In genomic region chr4:106911246-106911801, GRCm38 (mm10) we compare ENCODE assay signal across 8 mouse cellular contexts. TPM values are rescaled to one million over a fixed set of nuclear protein-coding genes. Genes with fewer than 3 reads are reported as not detected.
A peak's percentile ranks its signal among the peaks of the same experiment; 100 is the strongest.
DNase-seq lines count a peak whose midpoint lies in the region; ATAC-seq and TF ChIP-seq lines count a peak whose summit lies in the region.

No protein-coding gene starts in this region.

- peak; percentile 85 for ATAC-seq in forebrain, embryonic 11.5 days (replicated peaks; ENCODE audit: low FRiP score)
- peak; percentile 80 for ATAC-seq in heart, embryonic 16.5 days (replicated peaks; ENCODE audit: extremely low read depth, insufficient read depth, low FRiP score)
- peak; percentile 85 for ATAC-seq in liver, embryonic 15.5 days (ENCODE audit: insufficient read depth)
- peak; percentile 81 for ATAC-seq in neural tube, embryonic 12.5 days (ENCODE audit: low FRiP score, low read depth)
- peak; percentile 89 for ATAC-seq in stomach, postnatal 0 days (ENCODE audit: low FRiP score, low TSS enrichment)

- TF ChIP-seq EP300 in stomach, postnatal 0 days (optimal IDR thresholded peaks at IDR 0.05): no peak

- H3K4me2 ChIP-seq in forebrain, embryonic 11.5 days (ENCODE audit: low read depth, low read length, severe bottlenecking): peak overlapping the region; percentile 99
- H3K4me2 ChIP-seq in heart, embryonic 16.5 days (ENCODE audit: low read depth, low read length): peak overlapping the region; percentile 95
- peak overlapping the region; percentile 94 for H3K4me2 ChIP-seq in liver, embryonic 15.5 days
- H3K4me2 ChIP-seq in neural tube, embryonic 12.5 days (replicated peaks): peak overlapping the region; percentile 97
- peak overlapping the region; percentile 96 for H3K4me2 ChIP-seq in stomach, postnatal 0 days (replicated peaks; ENCODE audit: low read depth)

- DNase-seq in CD4-positive, CD25-positive, alpha-beta regulatory T cell, adult 2 months (ENCODE audit: low read depth, low spot score): peak; percentile 93
- peak; percentile 85 for DNase-seq in c-Kit-negative CD71-positive TER-119-positive erythroid progenitor cells, embryonic 14.5 days (ENCODE audit: low read depth, low spot score)
- peak; percentile 95 for DNase-seq in forebrain, embryonic 11.5 days (ENCODE audit: low spot score)
- DNase-seq in kidney, postnatal 36 days: peak; percentile 95 to 96
- DNase-seq in stomach, postnatal 0 days (ENCODE audit: low spot score): peak; percentile 95

- H3K27ac ChIP-seq in forebrain, embryonic 11.5 days (ENCODE audit: low read depth, low read length): peak overlapping the region; percentile 99
- H3K27ac ChIP-seq in heart, embryonic 16.5 days (ENCODE audit: low read length): peak overlapping the region; percentile 99
- peak overlapping the region; percentile 97 for H3K27ac ChIP-seq in liver, embryonic 15.5 days (replicated peaks)
- peak overlapping the region; percentile 98 for H3K27ac ChIP-seq in neural tube, embryonic 12.5 days
- peak overlapping the region; percentile 97 for H3K27ac ChIP-seq in stomach, postnatal 0 days (replicated peaks)

- H3K9ac ChIP-seq in forebrain, embryonic 11.5 days (ENCODE audit: low read length): peak overlapping the region; percentile 95
- H3K9ac ChIP-seq in heart, embryonic 16.5 days (ENCODE audit: low read length): peak overlapping the region; percentile 99
- peak overlapping the region; percentile 99 for H3K9ac ChIP-seq in liver, embryonic 15.5 days
- peak overlapping the region; percentile 100 for H3K9ac ChIP-seq in neural tube, embryonic 12.5 days
- peak overlapping the region; percentile 88 for H3K9ac ChIP-seq in stomach, postnatal 0 days (ENCODE audit: low read length)

- H3K9me3 ChIP-seq in forebrain, embryonic 11.5 days (ENCODE audit: control insufficient read depth, low read length): no peaks in the 10 kb centered on the region
- H3K9me3 ChIP-seq in heart, embryonic 16.5 days (replicated peaks; ENCODE audit: control insufficient read depth, low read length): no peaks in the 10 kb centered on the region
- H3K9me3 ChIP-seq in liver, embryonic 15.5 days (replicated peaks): no peaks in the 10 kb centered on the region
- H3K9me3 ChIP-seq in neural tube, embryonic 12.5 days: no peaks in the 10 kb centered on the region
- H3K9me3 ChIP-seq in stomach, postnatal 0 days (ENCODE audit: control insufficient read depth, low read length): no peaks in the 10 kb centered on the region

- H3K4me1 ChIP-seq in forebrain, embryonic 11.5 days (replicated peaks; ENCODE audit: control insufficient read depth, insufficient read depth, low read length): peaks cover 44% of the 10 kb centered on the region
- H3K4me1 ChIP-seq in heart, embryonic 16.5 days (ENCODE audit: control insufficient read depth, insufficient read depth, low read length): peaks cover 52% of the 10 kb centered on the region
- peaks cover 73% of the 10 kb centered on the region for H3K4me1 ChIP-seq in liver, embryonic 15.5 days (replicated peaks)
- peaks cover 61% of the 10 kb centered on the region for H3K4me1 ChIP-seq in neural tube, embryonic 12.5 days
- peaks cover 14% of the 10 kb centered on the region for H3K4me1 ChIP-seq in stomach, postnatal 0 days (replicated peaks; ENCODE audit: control insufficient read depth, insufficient read depth)

- no peaks in the 10 kb centered on the region for H3K27me3 ChIP-seq in forebrain, embryonic 11.5 days (ENCODE audit: control insufficient read depth, insufficient read depth, low read length)
- H3K27me3 ChIP-seq in heart, embryonic 16.5 days (ENCODE audit: control insufficient read depth, insufficient read depth, low read length): no peaks in the 10 kb centered on the region
- no peaks in the 10 kb centered on the region for H3K27me3 ChIP-seq in liver, embryonic 15.5 days
- no peaks in the 10 kb centered on the region for H3K27me3 ChIP-seq in neural tube, embryonic 12.5 days (replicated peaks)
- no peaks in the 10 kb centered on the region for H3K27me3 ChIP-seq in stomach, postnatal 0 days (ENCODE audit: control insufficient read depth, insufficient read depth, low read length)

- H3K36me3 ChIP-seq in forebrain, embryonic 11.5 days (ENCODE audit: control insufficient read depth, insufficient read depth, low read length): peaks cover 10% of the 10 kb centered on the region
- peaks cover 10% of the 10 kb centered on the region for H3K36me3 ChIP-seq in heart, embryonic 16.5 days (ENCODE audit: control insufficient read depth, insufficient read depth)
- peaks cover 35% of the 10 kb centered on the region for H3K36me3 ChIP-seq in liver, embryonic 15.5 days (replicated peaks)
- peaks cover 32% of the 10 kb centered on the region for H3K36me3 ChIP-seq in neural tube, embryonic 12.5 days
- peaks cover 4% of the 10 kb centered on the region; the same call in 1 of the 2 replicates for H3K36me3 ChIP-seq in stomach, postnatal 0 days (ENCODE audit: control insufficient read depth, insufficient read depth, low read length)

- under 1% methylated on average over 77 of the region's 89 CpGs for WGBS in forebrain, embryonic 11.5 days
- WGBS in heart, embryonic 16.5 days: under 1% methylated on average over 66 of the region's 89 CpGs
- WGBS in liver, embryonic 15.5 days (ENCODE audit: insufficient replicate concordance): under 1% methylated on average over 76 of the region's 89 CpGs
- under 1% methylated on average over 89 of the region's 89 CpGs for WGBS in neural tube, embryonic 12.5 days
- WGBS in stomach, postnatal 0 days: under 1% methylated on average over 58 of the region's 89 CpGs

- H3K4me3 ChIP-seq in forebrain, embryonic 11.5 days (ENCODE audit: low read depth, low read length): peak overlapping the region; percentile 100
- H3K4me3 ChIP-seq in heart, embryonic 16.5 days (ENCODE audit: low read length): peak overlapping the region; percentile 95
- peak overlapping the region; percentile 97 for H3K4me3 ChIP-seq in liver, embryonic 15.5 days (replicated peaks)
- peak overlapping the region; percentile 100 for H3K4me3 ChIP-seq in neural tube, embryonic 12.5 days
- peak overlapping the region; percentile 95 for H3K4me3 ChIP-seq in stomach, postnatal 0 days (ENCODE audit: low read depth, low read length)

- no peak; the same call in 1 of the 2 replicates for TF ChIP-seq CTCF in stomach, postnatal 0 days (IDR thresholded peaks at IDR 0.05; ENCODE audit: low read depth)

RNA-seq across cellular contexts. Expression of gene Ssbp3, which starts 0.8 kb away (rescaled TPM):
- polyA plus RNA-seq in forebrain, embryonic 11.5 days (2014; fragmentation: Nextera tagmentation; extraction: Ambion mirVana): 135 and 138 TPM in 2 replicates
- 51.2 and 52.9 TPM in 2 replicates for polyA plus RNA-seq in heart, embryonic 16.5 days (2015; fragmentation: Nextera tagmentation; extraction: Ambion mirVana)
- 45.7 and 50.5 TPM in 2 replicates for polyA plus RNA-seq in liver, embryonic 15.5 days (2015; fragmentation: Nextera tagmentation; extraction: Ambion mirVana)
- 308 and 332 TPM in 2 replicates for polyA plus RNA-seq in neural tube, embryonic 12.5 days (2016; fragmentation: Nextera tagmentation; extraction: Ambion mirVana)
- 39.3 and 50.0 TPM in 2 replicates for polyA plus RNA-seq in stomach, postnatal 0 days (2015; fragmentation: Nextera tagmentation; extraction: Ambion mirVana)

Comparison
In these comparisons a context has a peak if more than half of its experiments do, and no peak if none do; other contexts are left out.
1. Peak in every context shown above with its lines: DNase-seq, ATAC-seq, H3K4me3 ChIP-seq and H3K27ac ChIP-seq.